Mouse (Mus musculus): Measurements from ENCODE around the gene Wdr6. TPM values are rescaled to one million over a fixed set of nuclear protein-coding genes. Genes with fewer than 3 reads are reported as not detected.

Wdr6 gene
- total RNA-seq (2023) = 1 to 10 TPM; 5.1 to 5.3 TPM

GRCm38 (mm10) chr9:108578545-108579343 is at the start of gene Wdr6:
Gene Wdr6 (minus strand): TSS chr9:108578739.

DNA sequence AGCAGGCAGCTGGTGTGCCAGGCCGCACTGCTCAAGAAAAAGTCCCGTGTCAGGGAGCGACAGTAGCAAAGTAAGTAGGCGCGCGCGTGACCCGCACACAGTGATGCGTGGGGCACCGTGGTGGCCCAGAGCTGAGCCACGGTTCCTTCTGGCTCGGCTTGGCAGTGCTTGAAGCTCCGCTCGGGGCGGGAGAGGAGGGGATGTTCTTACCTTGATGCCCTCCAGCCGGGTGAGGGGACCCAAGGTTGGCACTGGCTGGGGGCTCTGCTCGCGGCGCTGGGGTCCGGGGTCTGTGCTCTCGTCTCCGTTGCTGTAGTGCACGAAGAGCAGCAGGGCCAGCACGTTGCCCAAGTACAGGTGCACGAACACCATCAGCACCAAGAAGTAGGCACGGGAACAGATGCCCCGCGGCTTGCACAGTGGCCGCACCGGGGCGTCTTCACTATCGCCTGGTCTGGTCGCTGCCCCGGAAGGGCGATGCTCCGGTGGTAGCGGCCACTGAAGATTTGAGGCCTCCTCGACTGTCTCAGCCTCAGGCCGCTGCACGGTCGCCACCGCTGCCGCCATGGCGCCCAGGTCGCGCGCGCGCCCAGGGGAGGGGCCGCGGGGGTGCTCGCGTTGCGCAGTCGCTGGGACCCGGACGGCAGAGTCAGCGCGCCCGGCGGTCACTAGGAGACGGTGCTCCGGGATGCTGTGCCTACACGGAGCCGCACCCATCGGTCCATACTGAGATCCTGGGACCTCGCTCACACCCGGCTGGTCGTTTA is 18.6 kb upstream of the Wdr6 start, which contains the start of gene P4htm:
Gene P4htm (minus strand): TSS at position 670 of the 767 bp plus-strand sequence.

DNA sequence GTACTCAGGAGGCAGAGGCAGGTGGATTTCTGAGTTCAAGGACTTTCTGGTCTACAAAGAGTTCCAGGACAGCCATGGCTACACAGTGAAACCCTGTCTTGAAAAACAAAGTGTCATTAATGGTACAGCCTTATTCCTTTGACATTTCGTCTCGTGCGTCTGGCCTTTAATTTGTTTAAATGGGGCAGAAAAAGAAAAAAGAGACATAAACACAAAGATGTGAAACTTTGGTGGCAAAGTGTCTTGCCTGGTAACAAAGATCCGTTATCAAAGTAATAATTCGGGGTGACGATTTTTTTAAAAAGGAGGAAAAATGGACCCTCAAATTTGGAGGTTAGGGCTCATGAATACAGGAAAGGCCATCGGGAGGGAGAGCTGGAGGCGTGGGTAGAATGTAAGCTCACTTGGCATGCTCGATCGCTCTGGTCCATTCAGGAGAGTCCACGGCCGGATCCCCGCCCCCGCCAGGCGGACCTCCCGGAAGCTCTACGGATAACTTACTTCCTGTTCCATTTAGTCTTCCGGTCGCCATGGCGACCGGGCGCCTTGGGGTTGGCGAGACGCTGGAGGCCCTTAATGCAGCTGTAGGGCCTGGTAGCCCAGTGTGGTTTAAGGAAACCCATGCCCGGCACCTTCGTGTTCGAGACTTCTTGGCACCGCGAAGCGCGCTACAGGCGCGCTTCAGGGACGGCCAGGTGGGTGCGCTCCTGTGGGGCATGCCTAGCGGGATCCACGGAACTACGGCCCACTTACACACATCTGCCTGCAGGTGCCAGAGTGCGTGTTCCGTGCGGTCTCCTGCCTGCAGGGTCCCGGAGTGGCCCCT is 8.9 kb downstream of the Wdr6 start, which contains the start of gene Dalrd3:
Gene Dalrd3 (plus strand): TSS at position 506 of the 826 bp plus-strand sequence.

GRCm38 (mm10) chr9:108566815-108567776 is 11.4 kb downstream of the Wdr6 start, which contains the start of gene Ndufaf3:
Gene Ndufaf3 (minus strand): TSS chr9:108567434.

DNA sequence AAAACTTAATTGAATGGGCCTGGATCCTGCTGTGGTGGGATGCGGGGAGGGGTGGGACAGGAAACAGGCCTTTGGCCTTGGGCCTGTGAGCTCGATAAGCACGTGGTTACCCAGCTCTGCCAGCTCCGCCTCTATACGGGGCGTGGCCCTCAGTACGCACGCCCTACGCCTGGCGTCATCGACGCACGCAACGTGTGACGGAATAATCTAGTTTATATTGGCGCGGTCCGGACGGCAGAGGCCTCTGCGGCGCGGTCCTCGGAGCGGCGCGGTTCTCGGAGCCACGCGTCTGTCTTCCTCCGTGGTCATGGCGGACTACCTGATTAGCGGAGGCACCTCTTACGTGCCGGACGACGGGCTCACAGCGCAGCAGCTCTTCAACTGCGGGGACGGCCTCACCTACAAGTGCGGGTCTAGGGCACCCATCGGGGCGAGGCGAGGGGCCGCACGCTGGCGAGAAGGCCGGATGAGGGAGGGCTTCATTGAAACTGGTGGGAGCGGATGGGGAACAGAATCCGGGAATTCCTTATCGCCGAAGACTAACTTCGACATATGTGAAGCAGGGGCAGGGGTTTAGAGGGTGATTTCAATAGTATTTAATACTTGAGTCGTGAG is 18.2 kb downstream of the Wdr6 start, which contains the start of gene Impdh2:
Gene Impdh2 (plus strand): TSS at position 60 of the 615 bp plus-strand sequence.

Other genes starting within 250 kb of the Wdr6 start
- gene Gpx1, start 239.8 kb downstream of the Wdr6 start, total RNA-seq (2023) = 1,000 to 10,000 TPM; 1,293 to 1,411 TPM
- 100 to 1,000 TPM; 136 to 144 TPM for gene Usp4, start 230.9 kb downstream of the Wdr6 start, total RNA-seq (2023)
- gene 1700102P08Rik, start 185.9 kb downstream of the Wdr6 start, total RNA-seq (2023) = 1 to 10 TPM in 1 of 2 experiments, under 1 TPM in 1; 0.98 to 1.5 TPM
- under 1 TPM in 1 of 2 experiments, not detected in 1; 0.18 TPM for gene Ccdc36, start 150.3 kb downstream of the Wdr6 start, total RNA-seq (2023)
- gene BC048562, start 142.3 kb downstream of the Wdr6 start, total RNA-seq (2023) = not detected
- gene Ccdc71, start 118.2 kb downstream of the Wdr6 start, total RNA-seq (2023) = 10 to 100 TPM; 13.1 to 17.5 TPM
- gene Klhdc8b, start 117.2 kb downstream of the Wdr6 start, total RNA-seq (2023) = 1 to 10 TPM in 1 of 2 experiments, under 1 TPM in 1; 0.87 to 2.2 TPM
- 1 to 10 TPM in 1 of 2 experiments, under 1 TPM in 1; 0.29 to 1.7 TPM for gene Lamb2, start 99.0 kb downstream of the Wdr6 start, total RNA-seq (2023)
- gene Usp19, start 88.1 kb downstream of the Wdr6 start, total RNA-seq (2023) = 100 to 1,000 TPM; 192 to 195 TPM
- 100 to 1,000 TPM; 128 to 134 TPM for gene Qars, start 71.0 kb downstream of the Wdr6 start, total RNA-seq (2023)
- gene Qrich1, start 61.9 kb downstream of the Wdr6 start, total RNA-seq (2023) = 10 to 100 TPM; 92.7 to 95.2 TPM
- gene Impdh2, start 18.5 kb downstream of the Wdr6 start, total RNA-seq (2023) = 10 to 100 TPM; 80.5 to 82.7 TPM
- gene Ndufaf3, start 11.3 kb downstream of the Wdr6 start, total RNA-seq (2023) = 10 to 100 TPM; 16.4 to 23.6 TPM
- gene Dalrd3, start 8.9 kb downstream of the Wdr6 start, total RNA-seq (2023) = 10 to 100 TPM; 22.1 to 24.5 TPM
- gene P4htm, start 18.9 kb upstream of the Wdr6 start, total RNA-seq (2023) = under 1 TPM; 0.31 to 0.73 TPM
- gene Arih2, start 70.6 kb upstream of the Wdr6 start, total RNA-seq (2023) = 100 to 1,000 TPM; 103 to 104 TPM
- 10 to 100 TPM; 24.0 to 25.3 TPM for gene Slc25a20, start 83.3 kb upstream of the Wdr6 start, total RNA-seq (2023)
- 10 to 100 TPM; 12.7 to 16.7 TPM for gene Prkar2a, start 110.6 kb upstream of the Wdr6 start, total RNA-seq (2023)
- gene Ip6k2, start 205.1 kb upstream of the Wdr6 start, total RNA-seq (2023) = 10 to 100 TPM; 37.4 to 37.5 TPM
- gene Nckipsd, start 229.6 kb upstream of the Wdr6 start, total RNA-seq (2023) = 10 to 100 TPM in 1 of 2 experiments, 1 to 10 TPM in 1; 8.0 to 11.6 TPM
- gene Celsr3, start 247.6 kb upstream of the Wdr6 start, total RNA-seq (2023) = 10 to 100 TPM; 62.0 to 66.3 TPM

Data from neutrophil, adult 59 days (primary cell).